Mouse (Mus musculus) 416B (cell line): Measurements from ENCODE around the gene Ctc1.
"Not testable (repeated sequence)": the region's sequence is repeated elsewhere in the genome, so short reads cannot be mapped to it uniquely, and the experiment has no call there.

Source experiments
- DNase-seq: peaks from one replicate; pipeline ENCODE4 v3.0.0; 2011; ENCODE audit warnings: low read depth

The Ctc1 gene

DNA sequence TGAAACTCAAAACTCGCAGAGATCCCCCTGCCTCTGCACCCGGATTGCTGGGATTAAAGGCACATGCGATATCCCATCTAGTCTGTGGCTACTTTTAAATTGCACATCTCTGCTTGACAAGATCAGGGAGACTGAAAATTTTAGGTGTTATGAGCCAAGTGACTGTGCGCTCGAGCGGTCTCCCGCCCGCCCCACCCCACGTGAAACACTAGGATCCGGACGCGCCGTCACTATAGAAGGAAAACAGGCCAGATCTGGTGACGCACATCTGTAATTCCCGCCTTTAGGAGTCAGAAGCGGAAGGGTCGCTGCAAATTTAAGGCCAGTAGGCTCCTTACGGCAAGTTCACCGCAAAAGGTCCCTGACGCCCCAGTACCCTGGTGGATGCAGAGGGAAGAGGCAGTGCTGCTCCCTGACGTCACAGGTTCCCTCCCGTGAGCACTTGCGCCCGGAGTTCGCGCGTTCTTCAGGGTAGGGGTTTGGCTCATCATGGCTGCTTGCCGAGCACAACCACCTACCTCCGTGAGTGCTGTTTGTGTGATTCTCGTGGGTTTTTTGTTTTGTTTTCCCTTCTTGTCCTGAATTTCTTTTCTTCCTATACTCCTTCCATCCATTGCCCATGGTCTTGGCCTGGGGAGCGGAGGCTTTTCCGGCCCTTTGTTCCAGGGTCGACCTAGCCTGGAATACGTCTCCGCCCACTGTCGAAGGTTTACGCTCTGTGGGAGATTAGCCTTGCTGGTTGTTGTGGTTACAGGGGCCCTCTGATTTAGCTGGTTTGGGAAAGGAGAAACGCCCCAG is at the start of gene Ctc1:
Gene Ctc1 (plus strand): TSS at position 268 of the 798 bp plus-strand sequence.
- peak; percentile 98 for DNase-seq

DNA sequence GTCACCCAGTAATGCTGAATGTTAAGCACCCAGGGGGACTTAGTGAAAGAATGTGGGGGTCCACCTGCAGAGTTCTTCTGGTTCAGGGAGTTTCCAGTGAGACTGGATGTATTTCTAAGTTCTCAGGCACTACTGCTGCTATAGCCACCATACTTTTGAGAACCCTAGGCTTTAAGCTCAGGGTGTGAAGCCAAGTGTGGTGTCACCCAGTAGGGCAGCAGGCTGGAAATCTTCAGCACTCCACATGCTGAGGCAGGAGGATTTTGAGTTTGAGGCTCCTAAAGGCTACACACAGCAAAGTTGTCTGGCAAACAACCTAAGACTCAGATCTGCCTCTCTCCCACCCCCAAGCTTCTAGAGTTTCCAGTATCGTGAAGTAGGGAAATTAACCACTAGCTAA is 49.2 kb upstream of the Ctc1 start:
- no peak for DNase-seq

- DNase-seq: peak; percentile 91
Measured at GRCm38 (mm10) chr11:68967337-68968282, 48.1 kb upstream of the Ctc1 start, which contains the start of gene Slc25a35. Gene Slc25a35, plus strand, starts transcription at chr11:68968131.

- no peak for DNase-seq
Measured at GRCm38 (mm10) chr11:68968752-68969151, 47.0 kb upstream of the Ctc1 start.

- DNase-seq: no peak
Measured at GRCm38 (mm10) chr11:68970232-68970631, 45.5 kb upstream of the Ctc1 start.

DNA sequence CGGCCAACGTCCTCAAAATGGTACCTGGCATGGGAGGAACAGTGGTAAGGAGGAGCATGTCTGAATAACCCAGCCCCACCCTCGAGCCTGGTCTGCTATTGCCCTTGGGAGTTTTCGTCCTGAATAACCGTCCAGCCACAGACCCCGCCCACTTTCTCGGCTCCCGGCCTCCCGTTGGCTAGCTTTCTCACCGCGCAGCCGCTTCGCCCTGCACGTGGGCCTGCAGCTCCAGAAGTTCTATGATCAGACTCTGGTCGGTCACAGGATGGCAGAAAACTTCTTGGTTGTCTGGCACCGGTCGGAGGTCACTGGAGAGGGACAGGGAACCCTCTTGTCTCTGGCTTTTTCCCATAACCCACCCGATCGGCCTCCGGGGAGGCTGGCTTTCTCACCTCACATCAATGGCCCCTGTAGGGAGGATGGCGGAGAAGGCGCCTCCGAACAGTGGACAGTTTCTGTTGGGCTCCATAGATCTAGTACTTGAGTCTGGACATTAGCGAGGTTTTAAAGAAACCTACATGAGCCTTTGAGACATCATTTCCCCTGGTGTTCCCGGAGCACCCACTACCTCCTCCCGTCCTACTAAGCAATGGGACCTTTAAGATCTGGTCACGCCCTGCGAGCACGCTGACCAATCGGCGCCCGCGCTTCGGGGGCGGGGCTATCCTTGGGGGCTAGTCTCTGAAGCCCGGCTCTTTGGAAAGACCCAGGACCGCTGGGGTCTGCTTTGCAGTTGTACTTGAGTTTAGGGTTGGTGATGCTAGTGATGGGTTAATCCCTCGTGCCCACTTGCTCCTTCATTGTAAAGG is 42.3 kb upstream of the Ctc1 start:
- not testable (repeated sequence) for DNase-seq

DNA sequence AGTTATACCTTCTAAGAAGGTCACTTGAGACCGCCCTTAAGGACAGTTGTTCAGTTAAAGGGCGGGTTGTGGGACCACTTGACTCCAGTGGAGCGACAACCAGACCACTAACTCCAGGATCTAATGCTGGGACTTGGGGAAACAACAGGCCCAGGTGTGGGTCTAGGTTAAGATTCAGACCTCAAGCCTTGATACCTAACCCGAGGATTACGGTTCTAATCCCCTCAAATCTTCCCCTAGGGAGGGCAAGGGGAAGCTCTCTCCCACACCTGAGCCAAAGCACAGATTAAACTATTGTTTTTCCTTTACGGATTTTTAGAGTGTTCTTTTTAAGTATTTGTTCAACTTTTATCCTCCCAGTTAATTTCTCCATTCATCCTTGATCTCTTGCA is 41.7 kb upstream of the Ctc1 start:
- no peak for DNase-seq

GRCm38 (mm10) chr11:68975085-68975484 is 40.6 kb upstream of the Ctc1 start, which contains the start of gene Rangrf:
Gene Rangrf, minus strand, starts transcription at chr11:68975185.
- DNase-seq: no peak

DNA sequence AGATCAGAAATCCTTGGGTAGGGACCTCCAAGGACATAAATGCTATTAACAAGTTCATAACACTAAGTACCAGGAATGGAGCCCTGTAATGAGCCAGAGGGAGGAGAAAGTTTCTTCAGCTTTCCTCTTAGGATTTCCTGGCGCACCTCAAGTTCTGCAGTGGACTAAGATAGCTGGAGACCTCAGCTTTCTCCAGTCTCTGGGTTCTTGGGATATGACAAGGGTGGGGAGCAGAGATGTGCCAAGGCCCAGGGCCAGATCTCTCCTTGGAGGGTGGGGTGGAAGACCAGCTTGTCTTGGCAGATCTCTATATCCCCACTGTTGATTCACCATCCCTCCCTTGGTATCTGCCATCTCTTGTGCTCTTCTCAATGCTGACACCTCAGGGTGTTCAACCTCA is 40.1 kb upstream of the Ctc1 start:
- DNase-seq: no peak

GRCm38 (mm10) chr11:68979320-68979733 is 36.4 kb upstream of the Ctc1 start:
- DNase-seq: peak; percentile 90

- DNase-seq: no peak
Measured at GRCm38 (mm10) chr11:68980919-68981318, 34.8 kb upstream of the Ctc1 start.

GRCm38 (mm10) chr11:68982639-68983369 is 32.9 kb upstream of the Ctc1 start:
- peak; percentile 81 for DNase-seq

DNA sequence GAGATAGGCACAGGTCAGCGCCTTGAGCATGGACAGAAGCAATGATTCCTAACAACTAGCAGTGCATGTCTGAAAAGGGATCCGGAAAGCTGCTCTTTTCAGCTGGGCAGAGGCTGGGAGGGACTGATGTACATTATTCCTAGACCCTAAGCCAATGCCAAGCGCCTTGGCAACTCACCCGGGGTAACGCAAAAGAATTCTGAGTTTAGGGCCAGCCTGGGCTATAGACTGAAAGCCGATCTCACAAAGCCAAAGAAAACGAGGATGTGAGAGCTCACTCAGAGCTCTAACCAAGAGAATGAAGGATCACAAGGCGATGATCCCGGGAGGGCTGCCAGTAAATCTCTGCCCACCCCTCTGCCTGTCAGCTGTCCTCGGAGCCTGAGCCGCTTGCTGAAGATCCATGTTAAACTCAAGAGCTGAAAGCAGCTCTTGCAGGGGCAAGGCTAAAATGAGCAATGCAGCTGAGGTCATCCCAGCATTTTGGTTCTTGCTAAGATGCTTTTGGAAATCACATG is 28.3 kb upstream of the Ctc1 start:
- DNase-seq: no peak

DNA sequence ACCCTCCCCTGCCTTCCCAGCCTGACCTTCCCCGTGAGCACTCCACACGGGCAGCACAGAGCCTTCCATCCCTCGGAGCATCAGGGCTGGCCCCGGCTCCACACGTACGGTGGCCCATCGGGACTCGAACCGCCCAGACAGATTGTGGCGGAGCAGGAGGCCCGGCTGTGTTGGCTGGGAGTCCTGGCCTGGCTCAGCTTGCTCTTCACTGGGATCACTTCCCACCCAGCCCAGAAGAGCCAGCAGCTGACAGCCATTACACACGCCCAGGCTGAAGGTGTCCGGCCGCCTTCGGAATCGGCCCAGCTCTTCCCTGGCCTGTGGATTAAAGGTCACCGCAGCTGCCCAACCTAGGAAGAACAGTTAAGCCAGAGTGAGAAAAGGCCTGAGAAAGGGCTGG is 27.4 kb upstream of the Ctc1 start:
- DNase-seq: no peak

GRCm38 (mm10) chr11:68993122-68993521 is 22.6 kb upstream of the Ctc1 start:
- DNase-seq: no peak

DNA sequence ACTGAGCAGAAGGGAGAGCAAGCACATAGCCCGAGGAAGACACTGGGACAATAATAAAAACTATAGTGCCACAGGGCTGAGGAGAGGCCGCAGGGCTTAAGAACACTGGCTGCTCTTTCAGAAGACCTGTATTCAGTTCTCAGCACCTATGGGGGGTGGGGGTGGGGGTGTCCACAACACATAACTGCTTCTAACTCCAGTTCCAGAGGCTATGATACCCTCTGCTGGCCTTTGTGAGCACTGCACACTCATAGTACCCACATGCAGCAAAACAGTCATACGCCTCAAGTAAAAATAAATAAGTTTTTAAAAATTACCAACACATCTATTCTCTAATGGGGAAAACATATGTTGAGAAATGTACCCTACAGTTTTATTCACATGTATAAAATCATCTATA is 21.3 kb upstream of the Ctc1 start:
- no peak for DNase-seq

- no peak for DNase-seq
Measured at GRCm38 (mm10) chr11:68997080-68997479, 18.6 kb upstream of the Ctc1 start.

GRCm38 (mm10) chr11:69002782-69003181 is 12.9 kb upstream of the Ctc1 start:
- not testable (repeated sequence) for DNase-seq

DNA sequence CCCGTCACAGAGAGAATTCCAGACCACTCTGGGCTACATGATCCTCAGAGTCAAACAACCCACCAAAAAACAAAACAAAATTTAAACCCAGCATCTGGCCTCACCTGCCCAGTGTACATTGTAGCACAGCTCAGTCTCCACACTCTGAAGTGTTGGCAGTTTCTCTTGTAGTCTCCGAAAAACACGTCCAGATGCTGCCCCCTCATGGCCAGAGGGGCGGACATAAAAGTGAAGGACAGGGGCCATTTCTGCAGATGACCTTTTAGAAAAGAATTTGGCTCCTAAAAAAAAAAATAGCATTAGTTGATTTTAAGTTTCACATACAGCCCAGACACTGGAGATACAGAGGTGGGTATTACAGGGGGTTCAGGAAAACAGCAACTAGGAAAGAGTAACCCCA is 12.1 kb upstream of the Ctc1 start:
- peak; percentile 59 for DNase-seq

GRCm38 (mm10) chr11:69005193-69005592 is 10.5 kb upstream of the Ctc1 start:
- DNase-seq: peak; percentile 39

DNA sequence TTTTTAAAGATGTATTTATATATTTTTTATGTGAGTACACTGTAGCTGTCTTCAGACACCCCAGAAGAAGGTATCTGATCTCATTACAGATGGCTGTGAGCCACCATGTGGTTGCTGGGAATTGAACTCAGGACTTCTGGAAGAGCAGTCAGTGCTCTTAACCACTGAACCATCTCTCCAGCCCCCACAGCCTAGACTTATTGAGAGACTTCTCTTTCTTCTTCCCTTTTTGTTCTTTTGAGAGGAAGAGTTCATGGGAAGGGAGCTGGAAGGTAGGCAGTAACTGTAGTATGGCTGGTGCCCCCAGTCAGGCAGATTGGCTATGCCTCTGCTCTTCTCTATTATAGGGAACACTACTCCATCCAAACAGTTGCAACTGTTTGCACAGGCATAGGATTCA is 9.1 kb upstream of the Ctc1 start:
- DNase-seq: not testable (repeated sequence)
